Mouse (Mus musculus) testis, adult 2 months (tissue): ENCODE results near the gene Srgap2.

ENCODE experiments used
- CTCF ChIP-seq: fragments of 200-500 bp; IDR thresholded peaks from 2 replicates; pipeline ENCODE4 v1.5.1; 2012; ENCODE audit warnings: low read depth, mild to moderate bottlenecking, inconsistent platforms, low read length, moderate library complexity; ENCODE audit not compliant: control insufficient read depth, insufficient read depth, insufficient replicate concordance
- POLR2A ChIP-seq: fragments of 200-500 bp; IDR thresholded peaks from 2 replicates; pipeline ENCODE4 v1.6.1; 2012; ENCODE audit warnings: low read depth, mild to moderate bottlenecking, inconsistent platforms, low read length, moderate library complexity; ENCODE audit not compliant: control insufficient read depth

DNA sequence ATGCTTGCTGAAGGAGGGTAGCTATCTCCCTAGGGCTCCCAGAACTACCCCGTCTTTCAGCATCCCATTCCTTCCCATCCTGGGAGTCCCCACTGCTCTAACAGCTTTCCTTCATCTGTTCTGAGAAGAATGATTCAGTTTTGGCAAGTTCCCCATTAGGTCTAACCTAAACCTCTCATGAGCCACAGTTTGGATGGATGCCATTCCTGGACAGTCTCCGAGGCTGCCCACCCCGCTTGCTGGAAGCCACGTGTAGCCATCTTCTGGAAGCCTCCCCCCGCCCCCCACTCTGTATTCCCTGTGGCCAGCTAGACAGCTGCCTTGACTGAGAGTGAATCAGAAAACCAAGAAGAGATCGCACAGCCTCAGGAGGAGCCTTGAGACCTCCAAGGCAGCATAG lies 269.9 kb downstream of the Srgap2 start:
- TF ChIP-seq POLR2A (no peak), CTCF (no peak)
